Mouse (Mus musculus): ENCODE measurements around the gene Tpte. TPM values are rescaled to one million over a fixed set of nuclear protein-coding genes. Genes with fewer than 3 reads are reported as not detected.

Tpte gene
- polyA plus RNA-seq, 1 experiment from 2014 or later: not detected

- Histone ChIP-seq H3K4me1 (ENCODE audit: control insufficient read depth in 2 of 2, insufficient read depth in 2 of 2, low read length in 2 of 2) (peaks cover 5 to 21% of the 10 kb centered on the region in 2 experiments; a peak in 2 of 4 replicates), H3K4me3 (ENCODE audit: control insufficient read depth in 1 of 2, insufficient read depth in 1 of 2, low read depth in 1 of 2, low read length in 2 of 2) (no peak overlapping the region), H3K36me3 (ENCODE audit: control insufficient read depth, insufficient read depth, low read length) (0 out of 2 replicates have a peak, but pooled peaks cover 4% of the 10 kb centered on the region), H3K9me3 (ENCODE audit: control insufficient read depth, low read length) (no peaks in the 10 kb centered on the region), H3K27ac (replicated peaks in 1 of 2; ENCODE audit: control insufficient read depth in 1 of 2, insufficient read depth in 1 of 2, low read depth in 2 of 2, low read length in 2 of 2) (peak overlapping the region; percentile 4 to 59; a peak in 1 of 4 replicates), H3K27me3 (ENCODE audit: control insufficient read depth, insufficient read depth, low read length) (no peaks in the 10 kb centered on the region), H3K4me2 (ENCODE audit: low read length) (peak overlapping the region; percentile 13; the same call in 1 of the 2 replicates), H3K9ac (ENCODE audit: low read length) (no peak overlapping the region; the same call in 1 of the 2 replicates)
- 5% methylated on average over 9 of the region's 9 CpGs for WGBS
- ATAC-seq (ENCODE audit: insufficient number of reproducible peaks, insufficient read depth, low FRiP score, low read depth): no peak
Measured at GRCm38 (mm10) chr8:22260091-22260722, 23.0 kb upstream of the Tpte start.

GRCm38 (mm10) chr8:22262267-22262666, 21.0 kb upstream of the Tpte start:
- 79% methylated on average over 3 of the region's 3 CpGs for WGBS
- H3K36me3 ChIP-seq (ENCODE audit: control insufficient read depth, insufficient read depth, low read length): 0 out of 2 replicates have a peak, but pooled peaks cover under 1% of the 10 kb centered on the region
- no peak overlapping the region for H3K27ac ChIP-seq (replicated peaks in 1 of 2; ENCODE audit: control insufficient read depth in 1 of 2, insufficient read depth in 1 of 2, low read depth in 2 of 2, low read length in 2 of 2)
- ATAC-seq (ENCODE audit: insufficient number of reproducible peaks, insufficient read depth, low FRiP score, low read depth): no peak
- peaks cover 5 to 13% of the 10 kb centered on the region in 2 experiments; a peak in 2 of 4 replicates for H3K4me1 ChIP-seq (ENCODE audit: control insufficient read depth in 2 of 2, insufficient read depth in 2 of 2, low read length in 2 of 2)
- no peak overlapping the region for H3K4me3 ChIP-seq (ENCODE audit: control insufficient read depth in 1 of 2, insufficient read depth in 1 of 2, low read depth in 1 of 2, low read length in 2 of 2)
- H3K9ac ChIP-seq (ENCODE audit: low read length): no peak overlapping the region
- H3K27me3 ChIP-seq (ENCODE audit: control insufficient read depth, insufficient read depth, low read length): no peaks in the 10 kb centered on the region
- H3K9me3 ChIP-seq (ENCODE audit: control insufficient read depth, low read length): no peaks in the 10 kb centered on the region
- no peak overlapping the region for H3K4me2 ChIP-seq (ENCODE audit: low read length)

- no peak for ATAC-seq (ENCODE audit: insufficient number of reproducible peaks, insufficient read depth, low FRiP score, low read depth)
- H3K27me3 ChIP-seq (ENCODE audit: control insufficient read depth, insufficient read depth, low read length): no peaks in the 10 kb centered on the region
- H3K4me1 ChIP-seq (ENCODE audit: control insufficient read depth in 2 of 2, insufficient read depth in 2 of 2, low read length in 2 of 2): peaks cover 5 to 13% of the 10 kb centered on the region in 2 experiments; a peak in 2 of 4 replicates
- no peak overlapping the region for H3K4me3 ChIP-seq (ENCODE audit: control insufficient read depth in 1 of 2, insufficient read depth in 1 of 2, low read depth in 1 of 2, low read length in 2 of 2)
- no peaks in the 10 kb centered on the region for H3K36me3 ChIP-seq (ENCODE audit: control insufficient read depth, insufficient read depth, low read length)
- H3K27ac ChIP-seq (replicated peaks in 1 of 2; ENCODE audit: control insufficient read depth in 1 of 2, insufficient read depth in 1 of 2, low read depth in 2 of 2, low read length in 2 of 2): no peak overlapping the region
- WGBS: 76% methylated on average over 6 of the region's 6 CpGs
- no peaks in the 10 kb centered on the region for H3K9me3 ChIP-seq (ENCODE audit: control insufficient read depth, low read length)
- H3K9ac ChIP-seq (ENCODE audit: low read length): no peak overlapping the region
- H3K4me2 ChIP-seq (ENCODE audit: low read length): no peak overlapping the region
Measured at GRCm38 (mm10) chr8:22264292-22264691, 18.9 kb upstream of the Tpte start.

GRCm38 (mm10) chr8:22264787-22265186, 18.5 kb upstream of the Tpte start:
- no peak overlapping the region for H3K27ac ChIP-seq (replicated peaks in 1 of 2; ENCODE audit: control insufficient read depth in 1 of 2, insufficient read depth in 1 of 2, low read depth in 2 of 2, low read length in 2 of 2)
- H3K27me3 ChIP-seq (ENCODE audit: control insufficient read depth, insufficient read depth, low read length): no peaks in the 10 kb centered on the region
- ATAC-seq (ENCODE audit: insufficient number of reproducible peaks, insufficient read depth, low FRiP score, low read depth): no peak
- H3K36me3 ChIP-seq (ENCODE audit: control insufficient read depth, insufficient read depth, low read length): no peaks in the 10 kb centered on the region
- H3K4me3 ChIP-seq (ENCODE audit: control insufficient read depth in 1 of 2, insufficient read depth in 1 of 2, low read depth in 1 of 2, low read length in 2 of 2): no peak overlapping the region
- WGBS: 71% methylated on average over 6 of the region's 6 CpGs
- no peaks in the 10 kb centered on the region for H3K9me3 ChIP-seq (ENCODE audit: control insufficient read depth, low read length)
- no peak overlapping the region for H3K4me2 ChIP-seq (ENCODE audit: low read length)
- H3K4me1 ChIP-seq (ENCODE audit: control insufficient read depth in 2 of 2, insufficient read depth in 2 of 2, low read length in 2 of 2): peaks cover 3 to 11% of the 10 kb centered on the region in 2 experiments; a peak in 2 of 4 replicates
- no peak overlapping the region for H3K9ac ChIP-seq (ENCODE audit: low read length)

- no peak overlapping the region for H3K27ac ChIP-seq (replicated peaks in 1 of 2; ENCODE audit: control insufficient read depth in 1 of 2, insufficient read depth in 1 of 2, low read depth in 2 of 2, low read length in 2 of 2)
- H3K4me2 ChIP-seq (ENCODE audit: low read length): no peak overlapping the region
- no peak for ATAC-seq (ENCODE audit: insufficient number of reproducible peaks, insufficient read depth, low FRiP score, low read depth)
- H3K27me3 ChIP-seq (ENCODE audit: control insufficient read depth, insufficient read depth, low read length): no peaks in the 10 kb centered on the region
- no peak overlapping the region for H3K4me3 ChIP-seq (ENCODE audit: control insufficient read depth in 1 of 2, insufficient read depth in 1 of 2, low read depth in 1 of 2, low read length in 2 of 2)
- H3K4me1 ChIP-seq (ENCODE audit: control insufficient read depth in 2 of 2, insufficient read depth in 2 of 2, low read length in 2 of 2): peaks cover 3 to 6% of the 10 kb centered on the region in 2 experiments; a peak in 2 of 4 replicates
- H3K36me3 ChIP-seq (ENCODE audit: control insufficient read depth, insufficient read depth, low read length): no peaks in the 10 kb centered on the region
- H3K9ac ChIP-seq (ENCODE audit: low read length): no peak overlapping the region
- 88% methylated on average over 1 of the region's 1 CpGs for WGBS
- no peaks in the 10 kb centered on the region for H3K9me3 ChIP-seq (ENCODE audit: control insufficient read depth, low read length)
Measured at GRCm38 (mm10) chr8:22265194-22265593, 18.0 kb upstream of the Tpte start.

DNA sequence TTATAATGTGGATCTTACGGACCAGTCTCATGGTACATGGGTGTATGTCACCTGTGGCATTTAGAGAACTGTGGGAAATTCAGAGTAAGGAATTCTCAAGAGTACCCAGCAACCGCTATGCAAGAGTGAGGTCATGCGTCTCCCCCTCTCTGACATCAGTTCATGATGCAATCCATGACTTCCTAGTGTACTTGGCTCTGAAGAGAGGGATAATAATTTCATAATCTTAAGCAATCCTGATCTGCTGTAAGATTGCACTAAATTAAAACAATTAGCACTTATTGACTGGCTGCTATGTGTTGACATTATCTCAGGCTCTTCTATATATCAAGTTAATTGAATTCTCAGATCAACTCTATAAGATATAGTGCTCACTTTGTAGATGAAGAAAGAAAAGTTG, 16.4 kb upstream of the Tpte start:
- H3K4me3 ChIP-seq (ENCODE audit: control insufficient read depth in 1 of 2, insufficient read depth in 1 of 2, low read depth in 1 of 2, low read length in 2 of 2): no peak overlapping the region
- no peaks in the 10 kb centered on the region for H3K9me3 ChIP-seq (ENCODE audit: control insufficient read depth, low read length)
- 84% methylated on average over 3 of the region's 3 CpGs for WGBS
- no peaks in the 10 kb centered on the region for H3K4me1 ChIP-seq (ENCODE audit: control insufficient read depth in 2 of 2, insufficient read depth in 2 of 2, low read length in 2 of 2)
- H3K36me3 ChIP-seq (ENCODE audit: control insufficient read depth, insufficient read depth, low read length): no peaks in the 10 kb centered on the region
- H3K27me3 ChIP-seq (ENCODE audit: control insufficient read depth, insufficient read depth, low read length): no peaks in the 10 kb centered on the region
- ATAC-seq (ENCODE audit: insufficient number of reproducible peaks, insufficient read depth, low FRiP score, low read depth): no peak
- H3K27ac ChIP-seq (replicated peaks in 1 of 2; ENCODE audit: control insufficient read depth in 1 of 2, insufficient read depth in 1 of 2, low read depth in 2 of 2, low read length in 2 of 2): no peak overlapping the region
- no peak overlapping the region for H3K4me2 ChIP-seq (ENCODE audit: low read length)
- H3K9ac ChIP-seq (ENCODE audit: low read length): no peak overlapping the region

DNA sequence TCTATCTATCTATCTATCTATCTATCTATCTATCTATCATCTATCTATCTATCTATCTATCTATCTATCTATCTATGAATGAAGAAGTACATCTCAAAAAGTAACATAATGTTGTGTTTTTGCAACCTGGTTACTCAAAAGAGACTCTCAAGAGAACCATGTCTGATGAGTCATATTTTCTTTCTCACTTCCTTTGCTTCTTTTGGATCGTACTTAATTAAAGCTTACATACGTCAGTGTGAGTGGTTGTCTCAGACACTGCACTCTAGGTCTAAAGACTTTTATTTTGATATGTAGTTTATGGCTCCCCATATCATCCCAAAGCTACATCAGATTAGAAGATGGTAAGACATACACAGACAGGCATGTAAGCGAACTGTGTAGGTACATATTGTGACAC, 10.1 kb upstream of the Tpte start:
- H3K4me2 ChIP-seq (ENCODE audit: low read length): no peak overlapping the region
- no peaks in the 10 kb centered on the region for H3K9me3 ChIP-seq (ENCODE audit: control insufficient read depth, low read length)
- no peak overlapping the region for H3K9ac ChIP-seq (ENCODE audit: low read length)
- no peaks in the 10 kb centered on the region for H3K27me3 ChIP-seq (ENCODE audit: control insufficient read depth, insufficient read depth, low read length)
- H3K27ac ChIP-seq (replicated peaks in 1 of 2; ENCODE audit: control insufficient read depth in 1 of 2, insufficient read depth in 1 of 2, low read depth in 2 of 2, low read length in 2 of 2): no peak overlapping the region
- H3K4me1 ChIP-seq (ENCODE audit: control insufficient read depth in 2 of 2, insufficient read depth in 2 of 2, low read length in 2 of 2): peaks cover 0 to 2% of the 10 kb centered on the region in 2 experiments; a peak in 1 of 4 replicates
- H3K36me3 ChIP-seq (ENCODE audit: control insufficient read depth, insufficient read depth, low read length): no peaks in the 10 kb centered on the region
- WGBS: 76% methylated on average over 3 of the region's 3 CpGs
- no peak for ATAC-seq (ENCODE audit: insufficient number of reproducible peaks, insufficient read depth, low FRiP score, low read depth)
- no peak overlapping the region for H3K4me3 ChIP-seq (ENCODE audit: control insufficient read depth in 1 of 2, insufficient read depth in 1 of 2, low read depth in 1 of 2, low read length in 2 of 2)

DNA sequence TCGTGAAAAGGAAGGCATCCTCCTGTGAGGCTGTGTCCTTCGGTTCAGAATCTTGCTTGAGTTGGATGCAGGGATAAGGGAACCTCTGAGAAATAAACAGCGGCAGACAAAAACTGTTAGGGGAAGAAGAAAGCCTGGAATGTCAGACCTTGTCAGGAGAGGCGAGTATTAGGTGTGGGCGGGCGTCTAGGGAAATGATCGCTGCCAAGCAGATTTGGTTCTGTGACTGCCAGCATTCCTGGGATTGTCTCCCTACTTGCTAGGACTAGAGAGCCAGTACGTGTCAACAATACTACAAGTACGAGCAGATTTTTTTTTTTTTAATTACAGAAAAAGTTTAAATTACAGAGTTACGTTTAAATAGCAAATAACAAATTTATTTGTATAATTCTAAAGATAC, 8.6 kb upstream of the Tpte start:
- Histone ChIP-seq H3K9me3 (ENCODE audit: control insufficient read depth, low read length) (no peaks in the 10 kb centered on the region), H3K27ac (replicated peaks in 1 of 2; ENCODE audit: control insufficient read depth in 1 of 2, insufficient read depth in 1 of 2, low read depth in 2 of 2, low read length in 2 of 2) (no peak overlapping the region), H3K4me3 (ENCODE audit: control insufficient read depth in 1 of 2, insufficient read depth in 1 of 2, low read depth in 1 of 2, low read length in 2 of 2) (no peak overlapping the region), H3K36me3 (ENCODE audit: control insufficient read depth, insufficient read depth, low read length) (no peaks in the 10 kb centered on the region), H3K4me2 (ENCODE audit: low read length) (no peak overlapping the region), H3K27me3 (ENCODE audit: control insufficient read depth, insufficient read depth, low read length) (no peaks in the 10 kb centered on the region), H3K4me1 (ENCODE audit: control insufficient read depth in 2 of 2, insufficient read depth in 2 of 2, low read length in 2 of 2) (peaks cover 0 to 2% of the 10 kb centered on the region in 2 experiments; a peak in 1 of 4 replicates), H3K9ac (ENCODE audit: low read length) (no peak overlapping the region)
- 39% methylated on average over 10 of the region's 10 CpGs for WGBS
- no peak for ATAC-seq (ENCODE audit: insufficient number of reproducible peaks, insufficient read depth, low FRiP score, low read depth)
